Mouse (Mus musculus): ENCODE results near the gene Six6. TPM values are rescaled to one million over a fixed set of nuclear protein-coding genes. Genes with fewer than 3 reads are reported as not detected.

Six6 gene
- polyA plus RNA-seq, 1 experiment, result not detected

DNA sequence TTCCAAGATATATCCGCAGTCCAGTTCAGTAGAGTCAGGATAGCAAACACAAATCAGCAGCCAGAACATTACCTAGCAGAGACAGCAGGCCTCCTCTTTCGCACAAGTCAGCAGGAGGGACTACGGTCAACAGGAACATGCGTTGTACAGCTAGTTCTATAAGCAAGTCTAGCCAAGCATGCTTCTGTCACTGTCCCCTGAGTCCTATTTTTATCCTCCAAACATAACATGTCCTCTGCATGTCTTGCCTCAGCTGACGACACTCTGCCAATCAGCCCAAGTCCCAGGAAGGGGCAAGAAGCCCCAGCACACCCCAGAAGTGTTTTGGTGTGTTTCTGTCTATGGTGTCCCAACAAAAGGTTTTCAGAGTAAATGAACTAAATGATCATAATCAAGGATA lies 14.2 kb downstream of the Six6 start:
- 90% methylated on average over 5 of the region's 5 CpGs for WGBS
- no peak for TF ChIP-seq POLR2A (IDR thresholded peaks at IDR 0.05; ENCODE audit: control insufficient read depth, extremely low read depth, insufficient read depth, low read length, poor library complexity)
- no peak for TF ChIP-seq CTCF (IDR thresholded peaks at IDR 0.05; ENCODE audit: borderline replicate concordance, control insufficient read depth, extremely low read depth, insufficient read depth, low read length, poor library complexity)
- Histone ChIP-seq H3K36me3 (ENCODE audit: control insufficient read depth, insufficient read depth, low read length) (no peaks in the 10 kb centered on the region), H3K27me3 (ENCODE audit: control insufficient read depth, insufficient read depth, low read length) (no peaks in the 10 kb centered on the region; the same call in 1 of the 2 replicates), H3K4me3 (ENCODE audit: control insufficient read depth, insufficient read depth, low read length) (no peak overlapping the region), H3K4me1 (replicated peaks; ENCODE audit: control insufficient read depth, insufficient read depth, low read length) (no peaks in the 10 kb centered on the region), H3K27ac (ENCODE audit: control insufficient read depth, insufficient read depth, low read length) (no peak overlapping the region)
- DNase-seq, result no peak

DNA sequence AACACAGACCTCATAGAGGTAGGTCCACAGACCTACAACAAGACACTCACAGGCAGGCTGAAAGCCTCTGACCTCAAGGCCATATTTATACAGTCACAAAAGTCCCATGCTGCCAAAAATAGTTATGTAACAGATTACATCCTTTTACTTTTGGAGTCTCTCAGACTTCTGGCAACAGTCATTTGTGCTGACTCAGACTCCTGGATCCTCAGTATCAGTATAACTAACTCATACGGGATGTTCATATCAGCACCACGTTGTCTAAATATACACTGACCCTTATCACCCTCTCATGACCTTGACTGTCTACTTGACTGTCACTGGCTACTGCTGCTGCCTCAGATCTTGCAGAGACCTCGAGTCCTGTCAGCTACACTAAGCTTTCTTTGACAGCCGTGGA lies 15.2 kb downstream of the Six6 start:
- DNase-seq, result no peak
- Histone ChIP-seq H3K4me3 (ENCODE audit: control insufficient read depth, insufficient read depth, low read length) (no peak overlapping the region), H3K4me1 (replicated peaks; ENCODE audit: control insufficient read depth, insufficient read depth, low read length) (no peaks in the 10 kb centered on the region), H3K27ac (ENCODE audit: control insufficient read depth, insufficient read depth, low read length) (no peak overlapping the region), H3K36me3 (ENCODE audit: control insufficient read depth, insufficient read depth, low read length) (no peaks in the 10 kb centered on the region), H3K27me3 (ENCODE audit: control insufficient read depth, insufficient read depth, low read length) (no peaks in the 10 kb centered on the region; the same call in 1 of the 2 replicates)
- TF ChIP-seq POLR2A (IDR thresholded peaks at IDR 0.05; ENCODE audit: control insufficient read depth, extremely low read depth, insufficient read depth, low read length, poor library complexity), result no peak
- 73% methylated on average over 4 of the region's 4 CpGs for WGBS

DNA sequence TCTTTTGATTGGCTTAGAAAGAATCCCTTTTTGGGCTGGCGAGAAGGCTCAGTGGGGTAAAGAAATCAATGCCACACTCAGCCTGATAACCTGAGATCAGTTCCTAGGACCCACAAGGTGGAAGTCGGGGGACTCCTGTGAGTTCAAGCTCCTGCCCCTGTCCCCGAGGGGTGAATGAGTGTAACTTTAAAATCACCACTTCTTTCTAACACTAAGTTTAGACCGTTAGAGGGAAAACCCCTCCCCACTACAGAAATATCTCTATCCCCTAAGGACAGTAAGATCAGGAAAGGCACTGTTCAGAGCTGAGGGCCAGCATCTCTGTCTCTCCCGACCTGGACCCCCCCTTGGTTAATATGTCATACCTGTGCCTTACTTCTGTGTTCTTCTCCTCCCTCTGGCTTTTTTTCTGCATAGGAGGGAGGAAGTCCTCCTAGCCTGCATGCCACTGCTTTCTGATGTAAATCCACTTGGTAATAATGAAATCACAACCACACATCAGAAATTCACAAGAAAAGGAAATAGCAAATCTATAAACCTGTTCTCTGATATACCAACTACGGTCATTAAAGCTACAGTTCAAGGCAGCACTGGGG lies 18.2 kb downstream of the Six6 start:
- TF ChIP-seq CTCF (IDR thresholded peaks at IDR 0.05; ENCODE audit: borderline replicate concordance, control insufficient read depth, extremely low read depth, insufficient read depth, low read length, poor library complexity) (no peak), POLR2A (IDR thresholded peaks at IDR 0.05; ENCODE audit: control insufficient read depth, extremely low read depth, insufficient read depth, low read length, poor library complexity) (no peak)
- Histone ChIP-seq H3K27me3 (ENCODE audit: control insufficient read depth, insufficient read depth, low read length) (no peaks in the 10 kb centered on the region; the same call in 1 of the 2 replicates), H3K4me1 (replicated peaks; ENCODE audit: control insufficient read depth, insufficient read depth, low read length) (no peaks in the 10 kb centered on the region), H3K4me3 (ENCODE audit: control insufficient read depth, insufficient read depth, low read length) (no peak overlapping the region), H3K36me3 (ENCODE audit: control insufficient read depth, insufficient read depth, low read length) (no peaks in the 10 kb centered on the region), H3K27ac (ENCODE audit: control insufficient read depth, insufficient read depth, low read length) (no peak overlapping the region)
- 75% methylated on average over 6 of the region's 6 CpGs for WGBS
- DNase-seq, result no peak

DNA sequence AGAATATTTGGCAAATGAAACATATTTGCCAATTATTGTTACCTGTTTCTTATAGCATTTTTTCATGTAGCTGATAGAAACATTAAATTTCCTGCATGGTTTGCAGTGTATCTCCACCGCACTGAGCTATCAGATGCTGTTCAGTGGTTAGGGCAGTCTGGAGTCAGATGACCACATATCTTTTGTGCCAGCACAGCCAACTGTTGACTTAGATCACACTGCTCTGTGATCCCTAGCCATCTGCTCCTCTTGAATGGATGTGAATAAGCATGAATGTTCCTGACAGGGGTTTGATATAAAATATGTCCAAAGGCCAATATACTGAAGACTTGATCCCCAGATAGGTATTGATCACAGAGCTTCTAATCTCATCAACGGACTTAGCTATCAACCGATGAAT lies 18.8 kb downstream of the Six6 start:
- no peak for TF ChIP-seq POLR2A (IDR thresholded peaks at IDR 0.05; ENCODE audit: control insufficient read depth, extremely low read depth, insufficient read depth, low read length, poor library complexity)
- 98% methylated on average over 3 of the region's 3 CpGs for WGBS
- H3K27ac ChIP-seq (ENCODE audit: control insufficient read depth, insufficient read depth, low read length), result no peak overlapping the region
- no peaks in the 10 kb centered on the region for H3K36me3 ChIP-seq (ENCODE audit: control insufficient read depth, insufficient read depth, low read length)
- DNase-seq, result no peak
- no peaks in the 10 kb centered on the region for H3K4me1 ChIP-seq (replicated peaks; ENCODE audit: control insufficient read depth, insufficient read depth, low read length)
- H3K27me3 ChIP-seq (ENCODE audit: control insufficient read depth, insufficient read depth, low read length), result no peaks in the 10 kb centered on the region; the same call in 1 of the 2 replicates
- H3K4me3 ChIP-seq (ENCODE audit: control insufficient read depth, insufficient read depth, low read length), result no peak overlapping the region

DNA sequence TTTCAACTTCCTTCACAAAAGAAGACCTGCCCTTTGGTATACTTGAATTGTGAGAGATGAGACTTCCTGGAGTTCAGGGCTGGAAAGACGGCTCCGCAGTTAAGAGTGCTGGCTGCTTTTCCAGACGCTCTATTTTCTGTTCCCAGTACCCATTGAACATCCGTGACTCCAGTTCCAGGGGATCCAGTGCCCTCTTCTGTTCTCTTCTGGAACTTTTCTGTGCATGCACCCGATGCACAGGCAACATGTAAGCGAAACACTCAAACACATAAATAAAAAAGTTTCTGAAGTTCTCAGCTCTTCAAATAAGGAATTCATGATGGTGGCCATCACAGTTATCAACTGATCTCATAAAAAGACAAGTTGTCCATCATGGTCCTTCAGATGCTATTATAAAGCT lies 23.1 kb downstream of the Six6 start:
- no peak for DNase-seq

DNA sequence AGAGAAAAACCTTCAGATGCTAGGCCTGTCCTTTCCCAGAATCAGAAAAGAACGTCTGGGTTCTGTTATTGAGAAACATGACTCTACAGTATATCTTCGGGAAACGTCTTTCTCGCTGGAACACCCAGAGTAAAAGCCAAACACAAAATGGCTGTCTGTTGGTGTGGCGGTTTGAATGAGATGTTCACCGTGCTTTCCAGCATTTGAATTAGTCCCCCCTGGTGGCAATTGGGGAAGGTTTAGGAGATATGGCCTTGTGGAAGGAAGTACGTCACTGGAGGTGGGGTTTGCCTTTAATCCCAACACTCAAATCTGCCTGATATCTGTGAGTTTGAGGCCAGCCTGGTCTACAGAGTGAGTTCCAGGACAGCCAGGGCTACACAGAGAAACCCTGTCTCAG lies 27.8 kb downstream of the Six6 start:
- no peaks in the 10 kb centered on the region for H3K4me1 ChIP-seq (replicated peaks; ENCODE audit: control insufficient read depth, insufficient read depth, low read length)
- H3K4me3 ChIP-seq (ENCODE audit: control insufficient read depth, insufficient read depth, low read length), result no peak overlapping the region
- no peak overlapping the region for H3K27ac ChIP-seq (ENCODE audit: control insufficient read depth, insufficient read depth, low read length)
- TF ChIP-seq CTCF (IDR thresholded peaks at IDR 0.05; ENCODE audit: borderline replicate concordance, control insufficient read depth, extremely low read depth, insufficient read depth, low read length, poor library complexity) (no peak), POLR2A (IDR thresholded peaks at IDR 0.05; ENCODE audit: control insufficient read depth, extremely low read depth, insufficient read depth, low read length, poor library complexity) (no peak)
- H3K27me3 ChIP-seq (ENCODE audit: control insufficient read depth, insufficient read depth, low read length), result no peaks in the 10 kb centered on the region
- no peaks in the 10 kb centered on the region for H3K36me3 ChIP-seq (ENCODE audit: control insufficient read depth, insufficient read depth, low read length)
- 95% methylated on average over 7 of the region's 7 CpGs for WGBS
- DNase-seq, result no peak

More for the DNA sequence above, 23.1 kb downstream of the Six6 start:
- Histone ChIP-seq H3K36me3 (ENCODE audit: control insufficient read depth, insufficient read depth, low read length) (no peaks in the 10 kb centered on the region), H3K4me3 (ENCODE audit: control insufficient read depth, insufficient read depth, low read length) (no peak overlapping the region), H3K27ac (ENCODE audit: control insufficient read depth, insufficient read depth, low read length) (no peak overlapping the region), H3K4me1 (replicated peaks; ENCODE audit: control insufficient read depth, insufficient read depth, low read length) (no peaks in the 10 kb centered on the region), H3K27me3 (ENCODE audit: control insufficient read depth, insufficient read depth, low read length) (no peaks in the 10 kb centered on the region; the same call in 1 of the 2 replicates)
- WGBS, result 91% methylated on average over 6 of the region's 6 CpGs
- TF ChIP-seq POLR2A (IDR thresholded peaks at IDR 0.05; ENCODE audit: control insufficient read depth, extremely low read depth, insufficient read depth, low read length, poor library complexity), result no peak
- no peak for TF ChIP-seq CTCF (IDR thresholded peaks at IDR 0.05; ENCODE audit: borderline replicate concordance, control insufficient read depth, extremely low read depth, insufficient read depth, low read length, poor library complexity)

DNA sequence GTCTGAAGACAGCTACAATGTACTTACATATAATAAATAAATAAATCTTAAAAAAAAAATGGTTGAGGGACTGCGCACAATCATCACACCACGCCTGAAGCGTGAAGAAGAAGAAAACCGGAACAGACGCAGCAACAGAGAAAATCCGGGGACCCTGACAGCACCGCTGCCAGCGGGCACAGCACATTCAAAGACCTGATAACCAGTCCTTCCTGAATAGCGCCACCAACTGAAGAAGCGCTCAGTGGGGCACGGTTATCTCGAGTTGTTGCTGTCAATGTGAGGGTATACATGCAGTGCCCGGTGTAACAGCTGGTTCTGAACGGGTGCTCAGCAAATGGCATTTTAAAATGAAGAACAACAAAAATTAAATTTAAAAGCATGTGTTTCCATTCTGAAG lies 30.9 kb downstream of the Six6 start:
- Histone ChIP-seq H3K36me3 (ENCODE audit: control insufficient read depth, insufficient read depth, low read length) (no peaks in the 10 kb centered on the region), H3K27ac (ENCODE audit: control insufficient read depth, insufficient read depth, low read length) (no peak overlapping the region), H3K4me1 (replicated peaks; ENCODE audit: control insufficient read depth, insufficient read depth, low read length) (no peaks in the 10 kb centered on the region), H3K4me3 (ENCODE audit: control insufficient read depth, insufficient read depth, low read length) (no peak overlapping the region), H3K27me3 (ENCODE audit: control insufficient read depth, insufficient read depth, low read length) (no peaks in the 10 kb centered on the region)
- no peak for DNase-seq
- TF ChIP-seq POLR2A (IDR thresholded peaks at IDR 0.05; ENCODE audit: control insufficient read depth, extremely low read depth, insufficient read depth, low read length, poor library complexity) (no peak), CTCF (IDR thresholded peaks at IDR 0.05; ENCODE audit: borderline replicate concordance, control insufficient read depth, extremely low read depth, insufficient read depth, low read length, poor library complexity) (no peak)
- 80% methylated on average over 14 of the region's 14 CpGs for WGBS
